Mouse (Mus musculus): ENCODE results near the gene Grm3.

DNA sequence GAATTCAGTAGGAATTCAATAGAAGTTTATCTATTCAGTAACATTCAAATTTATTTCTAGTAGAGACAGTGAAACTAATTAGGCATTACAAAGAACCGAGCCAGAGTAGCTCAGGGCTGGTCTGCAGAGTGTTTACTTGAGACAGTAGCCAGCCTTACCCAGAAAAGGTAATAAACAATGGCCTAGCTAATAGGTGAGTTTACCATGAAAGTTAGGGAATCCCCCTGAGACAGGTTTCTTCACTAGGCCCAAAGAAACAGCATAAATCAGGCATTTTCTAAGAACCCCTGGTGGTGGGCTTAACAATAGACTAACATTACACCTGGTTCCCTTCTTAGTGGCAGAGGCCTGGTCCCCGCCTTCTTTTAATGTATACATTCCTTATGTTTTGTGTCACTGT is 30.8 kb upstream of the Grm3 start:
- TF ChIP-seq CTCF (IDR thresholded peaks at IDR 0.05; ENCODE audit: low read depth, low read length): no peak
- no peak for TF ChIP-seq POLR2A (IDR thresholded peaks at IDR 0.05; ENCODE audit: borderline replicate concordance, low read depth, low read length)

Data from bone marrow macrophage, adult 2 months (primary cell).